Mouse (Mus musculus) adrenal gland, adult (tissue): ENCODE data around the gene Gm14147.
"Not testable (repeated sequence)": the region's sequence is repeated elsewhere in the genome, so short reads cannot be mapped to it uniquely, and the experiment has no call there.

ENCODE experiments used
- DNase-seq, 2 experiments: peaks; one replicate each; pipeline ENCODE4 v3.0.0; 2022 to 2023; ENCODE audit warnings: low spot score in 1 of 2; ENCODE audit not compliant: inconsistent age in 2 of 2

Gm14147 gene

DNA sequence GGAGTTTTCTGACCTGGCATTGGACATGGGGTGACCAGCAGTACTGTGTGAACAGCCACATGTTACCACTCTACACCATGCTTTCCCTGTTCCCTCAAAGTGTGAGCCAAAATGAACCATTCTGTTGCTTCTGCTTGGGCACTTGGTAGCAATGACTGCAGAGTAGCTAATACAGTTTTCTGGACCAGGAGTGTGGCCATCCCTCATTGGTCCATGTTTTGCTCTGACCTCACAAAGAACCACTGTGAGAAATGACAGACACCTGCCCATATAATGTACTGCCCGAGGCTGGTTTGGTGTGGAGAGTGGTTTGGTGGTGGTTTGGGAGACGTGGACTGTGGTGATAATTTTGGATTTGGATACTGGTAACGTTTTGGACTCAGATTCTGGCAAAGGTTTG is at the start of gene Gm14147:
Gene Gm14147, plus strand, starts transcription at position 301 of the 400 bp plus-strand sequence.
- DNase-seq: not testable (repeated sequence)

DNA sequence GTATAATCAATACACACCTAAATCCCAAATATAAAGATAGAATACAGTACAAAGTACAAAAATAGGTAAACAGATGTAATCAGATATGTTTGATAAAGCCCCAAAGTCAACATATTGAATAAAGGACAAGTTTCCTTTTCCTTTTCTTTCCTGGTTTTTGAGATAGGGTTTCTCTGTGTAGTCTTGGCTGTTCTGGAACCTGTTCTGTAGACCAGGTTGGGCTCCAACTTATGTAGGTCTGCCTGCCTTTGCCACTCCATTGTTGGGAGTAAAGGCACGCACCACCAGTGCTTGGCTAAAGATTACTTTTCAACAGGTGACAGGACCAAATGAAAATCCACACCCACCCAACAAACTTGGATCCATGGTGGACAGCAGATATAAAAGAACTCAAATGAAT is 41.4 kb upstream of the Gm14147 start:
- DNase-seq: no peak

DNA sequence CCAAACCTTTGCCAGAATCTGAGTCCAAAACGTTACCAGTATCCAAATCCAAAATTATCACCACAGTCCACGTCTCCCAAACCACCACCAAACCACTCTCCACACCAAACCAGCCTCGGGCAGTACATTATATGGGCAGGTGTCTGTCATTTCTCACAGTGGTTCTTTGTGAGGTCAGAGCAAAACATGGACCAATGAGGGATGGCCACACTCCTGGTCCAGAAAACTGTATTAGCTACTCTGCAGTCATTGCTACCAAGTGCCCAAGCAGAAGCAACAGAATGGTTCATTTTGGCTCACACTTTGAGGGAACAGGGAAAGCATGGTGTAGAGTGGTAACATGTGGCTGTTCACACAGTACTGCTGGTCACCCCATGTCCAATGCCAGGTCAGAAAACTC is 5.8 kb upstream of the Gm14147 start, which contains the start of gene Gm14151:
Gene Gm14151, minus strand, starts transcription at position 101 of the 400 bp plus-strand sequence.
- DNase-seq: not testable (repeated sequence)
